Mouse (Mus musculus) heart, postnatal 0 days (tissue): ENCODE results near the gene Prss40. TPM values are rescaled to one million over a fixed set of nuclear protein-coding genes. Genes with fewer than 3 reads are reported as not detected.

Experiments
- ATAC-seq: fragments of 200-750 bp; cut with Nextera tagmentation; 2 replicates; pipeline ENCODE4 v1.8.0; 2017; ENCODE audit warnings: low read depth, moderate number of reproducible peaks, moderate library complexity; ENCODE audit not compliant: insufficient read depth
- DNase-seq: peaks from one replicate; pipeline ENCODE4 v3.0.0-alpha.2; 2016; ENCODE audit warnings: low spot score
- H3K27ac ChIP-seq: fragments of 300-500 bp; sonication (generic); 2 replicates; pipeline ENCODE4 v1.5.1; 2014; ENCODE audit warnings: low read depth, mild to moderate bottlenecking
- H3K27me3 ChIP-seq: fragments of 300-500 bp; sonication (generic); 2 replicates; pipeline ENCODE4 v1.6.1; 2014; ENCODE audit warnings: low read length, mixed read lengths; ENCODE audit not compliant: control insufficient read depth, insufficient read depth
- H3K36me3 ChIP-seq: fragments of 300-500 bp; sonication (generic); replicated peaks from 2 replicates; pipeline ENCODE4 v1.6.1; 2014; ENCODE audit warnings: low read length, mixed read lengths; ENCODE audit not compliant: control insufficient read depth, insufficient read depth
- H3K4me1 ChIP-seq: fragments of 300-500 bp; sonication (generic); 2 replicates; pipeline ENCODE4 v1.6.1; 2014; ENCODE audit warnings: antibody characterized with exemption; ENCODE audit not compliant: control insufficient read depth, insufficient read depth
- H3K4me2 ChIP-seq: fragments of 300-500 bp; sonication (generic); 2 replicates; pipeline ENCODE4 v1.6.1; 2014; ENCODE audit warnings: low read depth, mild to moderate bottlenecking, low read length, moderate library complexity
- H3K4me3 ChIP-seq: fragments of 300-500 bp; sonication (generic); 2 replicates; pipeline ENCODE4 v1.5.1; 2014; ENCODE audit warnings: low read depth, low read length
- H3K9ac ChIP-seq: fragments of 300-500 bp; sonication (generic); replicated peaks from 2 replicates; pipeline ENCODE4 v1.6.1; 2014; ENCODE audit warnings: low read depth, low read length, mixed read lengths
- H3K9me3 ChIP-seq: fragments of 300-500 bp; sonication (generic); replicated peaks from 2 replicates; pipeline ENCODE4 v1.6.1; 2016; ENCODE audit warnings: low read length; ENCODE audit not compliant: control insufficient read depth
- CTCF ChIP-seq: IDR thresholded peaks from 2 replicates; pipeline ENCODE4 v1.5.1; 2016; ENCODE audit warnings: antibody characterized with exemption, control low read depth, low read depth
- EP300 ChIP-seq: IDR thresholded peaks from 2 replicates; pipeline ENCODE4 v1.6.1; 2016; ENCODE audit warnings: antibody characterized with exemption, low read depth
- WGBS: fragments of 180-500 bp; shearing (Covaris S2); extraction: QIAGEN DNeasy Blood & Tissue Kit; methylation state at CpG from one replicate; pipeline ENCODE4 v1.1.7; 2014; 5-methylcytosine and 5-hydroxymethylcytosine counted together
- polyA plus RNA-seq: library from polyadenylated mRNA; unstranded; fragments of >200 nt; fragmentation: Nextera tagmentation; extraction: Ambion mirVana; gene quantifications from 2 replicates; pipeline ENCODE4 v1.2.1, GENCODE M21; 2015
- total RNA-seq: library from RNA; depleted of rRNA; stranded (reverse); fragments of >200 nt; gene quantifications from 2 replicates; pipeline ENCODE4 v1.2.3, GENCODE M21; 2014; ENCODE audit warnings: low replicate concordance

Gene Prss40
- total and polyA plus RNA-seq, 2 experiments from 2014 or later: not detected

GRCm38 (mm10) chr1:34584736-34585135, 24.0 kb upstream of the Prss40 start:
- no peaks in the 10 kb centered on the region for H3K4me1 ChIP-seq
- no peaks in the 10 kb centered on the region for H3K36me3 ChIP-seq
- no peaks in the 10 kb centered on the region for H3K9me3 ChIP-seq
- no peak overlapping the region for H3K4me2 ChIP-seq
- DNase-seq (no peak), ATAC-seq (no peak)
- no peak overlapping the region for H3K9ac ChIP-seq
- H3K27ac ChIP-seq: no peak overlapping the region
- TF ChIP-seq CTCF (no peak), EP300 (no peak)
- peaks cover 12% of the 10 kb centered on the region for H3K27me3 ChIP-seq
- WGBS: 71% methylated on average over 4 of the region's 4 CpGs
- no peak overlapping the region for H3K4me3 ChIP-seq

DNA sequence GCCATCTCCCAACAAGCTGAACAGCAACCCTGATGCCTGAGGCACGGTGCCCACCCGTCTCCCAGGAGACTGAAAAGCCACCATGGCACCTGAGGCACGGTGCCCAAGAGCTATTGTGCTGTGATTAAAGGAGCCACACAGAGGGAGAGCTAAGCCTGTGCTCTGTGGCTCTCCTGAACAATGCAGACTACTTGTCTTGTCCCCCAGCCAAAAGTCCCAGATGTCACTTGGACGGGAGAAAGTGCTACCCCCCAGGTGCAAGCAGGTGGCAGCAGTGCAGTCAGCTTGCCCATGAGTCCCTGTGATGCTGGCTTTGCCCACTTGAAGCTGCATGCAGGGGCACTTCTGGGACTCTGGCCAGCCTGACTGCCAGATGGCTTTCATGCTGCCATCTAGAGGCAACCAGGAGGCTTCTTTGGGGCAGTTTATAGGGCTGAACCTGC, 23.1 kb upstream of the Prss40 start:
- WGBS: 19% methylated on average over 4 of the region's 4 CpGs
- DNase-seq (peak; percentile 19), ATAC-seq (no peak)
- Histone ChIP-seq H3K4me1 (0 out of 2 replicates have a peak, but pooled peaks cover 4% of the 10 kb centered on the region), H3K4me3 (no peak overlapping the region), H3K27me3 (peaks cover 19% of the 10 kb centered on the region), H3K4me2 (no peak overlapping the region), H3K9me3 (no peaks in the 10 kb centered on the region), H3K27ac (no peak overlapping the region), H3K9ac (no peak overlapping the region), H3K36me3 (no peaks in the 10 kb centered on the region)
- no peak for TF ChIP-seq EP300
- peak; percentile 31; the same call in 1 of the 2 replicates for TF ChIP-seq CTCF

DNA sequence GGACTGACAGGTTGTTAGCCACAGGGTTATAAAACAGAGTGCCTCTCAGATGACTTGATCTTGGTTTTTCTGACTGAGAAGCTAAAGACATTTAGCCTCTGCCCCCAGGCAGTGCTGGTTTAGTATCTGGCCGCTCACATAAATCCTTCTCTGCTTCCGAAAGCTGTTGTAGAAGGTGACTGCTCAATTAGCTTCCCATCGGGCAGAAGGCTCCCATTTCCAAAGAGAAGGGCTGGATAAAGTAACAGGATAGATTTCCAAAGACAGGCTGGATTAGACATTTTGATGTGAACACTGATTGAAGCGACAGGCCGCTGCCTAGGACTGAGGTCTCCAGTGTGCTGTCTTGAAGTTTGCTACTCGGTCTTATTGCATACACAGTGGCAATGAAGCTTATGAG, 21.5 kb upstream of the Prss40 start:
- TF ChIP-seq CTCF: no peak
- no peak for TF ChIP-seq EP300
- Histone ChIP-seq H3K36me3 (no peaks in the 10 kb centered on the region), H3K27me3 (peaks cover 31% of the 10 kb centered on the region), H3K4me2 (no peak overlapping the region), H3K27ac (no peak overlapping the region), H3K9ac (no peak overlapping the region), H3K4me3 (no peak overlapping the region), H3K9me3 (no peaks in the 10 kb centered on the region), H3K4me1 (0 out of 2 replicates have a peak, but pooled peaks cover 4% of the 10 kb centered on the region)
- no peak for ATAC-seq
- 69% methylated on average over 6 of the region's 6 CpGs for WGBS
- DNase-seq: no peak

DNA sequence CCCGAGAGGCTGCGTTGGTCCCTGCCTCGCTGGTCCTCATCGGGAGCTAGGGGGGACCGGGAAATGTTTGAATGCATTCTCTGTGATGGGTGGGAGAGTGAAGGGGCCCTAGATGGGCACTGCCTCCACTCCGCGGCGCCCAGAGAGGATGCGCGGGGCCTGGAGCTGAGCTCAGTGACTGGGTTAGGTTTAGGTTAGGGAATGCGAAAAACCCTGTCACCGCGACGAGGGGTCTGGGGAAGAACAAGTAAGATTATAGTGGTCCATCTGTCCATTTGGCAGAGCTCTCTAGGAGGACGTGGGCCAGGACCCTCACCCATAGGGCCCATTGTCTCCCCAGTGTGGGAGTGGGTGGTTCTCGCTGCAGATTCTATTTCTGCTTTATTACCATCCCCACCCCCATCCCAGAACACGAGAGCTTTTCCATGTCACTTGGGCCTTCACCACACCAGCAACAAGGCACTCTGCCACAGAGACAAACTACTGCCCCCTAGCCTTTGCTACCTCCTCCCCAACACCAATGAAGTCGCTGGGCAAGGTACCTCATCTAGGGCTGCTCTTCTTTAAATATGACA, 19.1 kb upstream of the Prss40 start:
- Histone ChIP-seq H3K9me3 (no peaks in the 10 kb centered on the region), H3K9ac (no peak overlapping the region), H3K4me2 (peak overlapping the region; percentile 59), H3K4me3 (peak overlapping the region; percentile 26; the same call in 1 of the 2 replicates), H3K27me3 (peaks cover 31% of the 10 kb centered on the region), H3K27ac (no peak overlapping the region), H3K4me1 (0 out of 2 replicates have a peak, but pooled peaks cover 4% of the 10 kb centered on the region), H3K36me3 (no peaks in the 10 kb centered on the region)
- WGBS: 3% methylated on average over 18 of the region's 18 CpGs
- DNase-seq: no peak
- TF ChIP-seq EP300 (no peak), CTCF (no peak)
- ATAC-seq: no peak; the same call in 1 of the 2 replicates

GRCm38 (mm10) chr1:34578851-34579781, 18.4 kb upstream of the Prss40 start, which contains the start of gene Amer3:
Gene Amer3 (plus strand): TSS chr1:34579657.
- H3K9ac ChIP-seq: no peak within 1 kb of the TSS

More at GRCm38 (mm10) chr1:34578851-34579781, 18.4 kb upstream of the Prss40 start, which contains the start of gene Amer3:
- peaks cover 31% of the 10 kb centered on the region for H3K27me3 ChIP-seq
- no peak within 1 kb of the TSS for H3K27ac ChIP-seq
- 0 out of 2 replicates have a peak, but pooled peaks cover 4% of the 10 kb centered on the region for H3K4me1 ChIP-seq
- TF ChIP-seq EP300 (no peak), CTCF (no peak)
- peak within 1 kb of the TSS; percentile 59 for H3K4me2 ChIP-seq
- no peaks in the 10 kb centered on the region for H3K9me3 ChIP-seq
- ATAC-seq (peak; percentile 91), DNase-seq (peak; percentile 58)
- under 1% methylated on average over 52 of the region's 53 CpGs for WGBS
- no peaks in the 10 kb centered on the region for H3K36me3 ChIP-seq
- H3K4me3 ChIP-seq: peak within 1 kb of the TSS; percentile 26
